Mouse (Mus musculus): Measurements from ENCODE around the gene Spin2e. TPM values are rescaled to one million over a fixed set of nuclear protein-coding genes. Genes with fewer than 3 reads are reported as not detected.
"Not testable (repeated sequence)": the region's sequence is repeated elsewhere in the genome, so short reads cannot be mapped to it uniquely, and the experiment has no call there.

The Spin2e gene
- polyA plus RNA-seq (2016; fragmentation: Nextera tagmentation; extraction: Ambion mirVana) = not detected in 2 replicates

GRCm38 (mm10) chrX:31618820-31619219 lies at the start of gene Spin2e:
Gene Spin2e, minus strand, starts transcription at chrX:31618920.
- not testable (repeated sequence) for H3K36me3 ChIP-seq; H3K27ac ChIP-seq; H3K27me3 ChIP-seq (ENCODE audit: insufficient read depth, poor library complexity, severe bottlenecking); H3K4me1 ChIP-seq (replicated peaks); H3K4me3 ChIP-seq; H3K9me3 ChIP-seq; DNase-seq (ENCODE audit: low spot score)
- WGBS = 89% methylated on average over 2 of the region's 2 CpGs

GRCm38 (mm10) chrX:31574183-31574582 lies 44.5 kb downstream of the Spin2e start, which contains the start of gene Gm21883:
Gene Gm21883, minus strand, starts transcription at chrX:31574283.
- not testable (repeated sequence) for H3K27me3 ChIP-seq (ENCODE audit: insufficient read depth, poor library complexity, severe bottlenecking); H3K4me1 ChIP-seq (replicated peaks); H3K4me3 ChIP-seq; H3K36me3 ChIP-seq; H3K9me3 ChIP-seq; DNase-seq (ENCODE audit: low spot score); H3K27ac ChIP-seq
- WGBS = no CpG with 5 or more reads among the region's 1 CpGs

Other genes starting within 250 kb of the Spin2e start
- not detected in 2 replicates for gene Btbd35f19, start 235.0 kb downstream of the Spin2e start, polyA plus RNA-seq (2016; fragmentation: Nextera tagmentation; extraction: Ambion mirVana)
- not detected in 2 replicates for gene Gm21883, start 44.6 kb downstream of the Spin2e start, polyA plus RNA-seq (2016; fragmentation: Nextera tagmentation; extraction: Ambion mirVana)
- not detected in 2 replicates for gene Btbd35f25, start 98.2 kb upstream of the Spin2e start, polyA plus RNA-seq (2016; fragmentation: Nextera tagmentation; extraction: Ambion mirVana)